Mouse (Mus musculus): ENCODE data around the gene Dync2li1. TPM values are rescaled to one million over a fixed set of nuclear protein-coding genes. Genes with fewer than 3 reads are reported as not detected.

Dync2li1 gene
- polyA plus RNA-seq, 1 experiment from 2014 or later, result 33.5 TPM

GRCm38 (mm10) chr17:84656205-84656604 lies 29.9 kb downstream of the Dync2li1 start:
- peak overlapping the region; percentile 65 for H3K27ac ChIP-seq
- H3K4me2 ChIP-seq, result no peak overlapping the region
- H3K27me3 ChIP-seq (replicated peaks), result no peaks in the 10 kb centered on the region
- H3K9me3 ChIP-seq, result no peaks in the 10 kb centered on the region
- peaks cover 20% of the 10 kb centered on the region for H3K4me1 ChIP-seq
- 62% methylated on average over 5 of the region's 5 CpGs for WGBS
- peak; percentile 16; the same call in 1 of the 2 replicates for ATAC-seq (replicated peaks)
- H3K9ac ChIP-seq, result no peak overlapping the region
- no peaks in the 10 kb centered on the region for H3K36me3 ChIP-seq (replicated peaks)
- no peak overlapping the region for H3K4me3 ChIP-seq

- H3K9ac ChIP-seq, result no peak overlapping the region
- no peak overlapping the region for H3K4me3 ChIP-seq
- H3K36me3 ChIP-seq (replicated peaks), result no peaks in the 10 kb centered on the region
- no peaks in the 10 kb centered on the region for H3K9me3 ChIP-seq
- peaks cover 20% of the 10 kb centered on the region for H3K4me1 ChIP-seq
- 47% methylated on average over 19 of the region's 19 CpGs for WGBS
- no peaks in the 10 kb centered on the region for H3K27me3 ChIP-seq (replicated peaks)
- peak overlapping the region; percentile 65 for H3K27ac ChIP-seq
- H3K4me2 ChIP-seq, result peak overlapping the region; percentile 6; the same call in 1 of the 2 replicates
- ATAC-seq (replicated peaks), result peak; percentile 76
Measured at GRCm38 (mm10) chr17:84656653-84657421, 30.5 kb downstream of the Dync2li1 start.

GRCm38 (mm10) chr17:84657422-84657732 lies 31.1 kb downstream of the Dync2li1 start:
- WGBS, result 77% methylated on average over 3 of the region's 3 CpGs
- H3K27me3 ChIP-seq (replicated peaks), result no peaks in the 10 kb centered on the region

GRCm38 (mm10) chr17:84657782-84658181 lies 31.5 kb downstream of the Dync2li1 start:
- Histone ChIP-seq H3K4me1 (peaks cover 20% of the 10 kb centered on the region), H3K4me2 (no peak overlapping the region), H3K27me3 (replicated peaks) (no peaks in the 10 kb centered on the region), H3K27ac (peak overlapping the region; percentile 65; the same call in 1 of the 2 replicates), H3K36me3 (replicated peaks) (no peaks in the 10 kb centered on the region), H3K9ac (no peak overlapping the region), H3K9me3 (no peaks in the 10 kb centered on the region), H3K4me3 (no peak overlapping the region)
- ATAC-seq (replicated peaks), result no peak
- 80% methylated on average over 7 of the region's 7 CpGs for WGBS

More at GRCm38 (mm10) chr17:84657422-84657732, 31.1 kb downstream of the Dync2li1 start:
- H3K27ac ChIP-seq, result peak overlapping the region; percentile 65; the same call in 1 of the 2 replicates
- H3K4me2 ChIP-seq, result 0 out of 2 replicates have a peak overlapping the region, but pooled peaks have one; percentile 6
- no peaks in the 10 kb centered on the region for H3K9me3 ChIP-seq
- no peak overlapping the region for H3K4me3 ChIP-seq
- no peaks in the 10 kb centered on the region for H3K36me3 ChIP-seq (replicated peaks)
- ATAC-seq (replicated peaks), result peak; percentile 57
- H3K9ac ChIP-seq, result no peak overlapping the region
- H3K4me1 ChIP-seq, result peaks cover 20% of the 10 kb centered on the region

- H3K9me3 ChIP-seq, result no peaks in the 10 kb centered on the region
- ATAC-seq (replicated peaks), result no peak
- no peak overlapping the region for H3K4me2 ChIP-seq
- no peaks in the 10 kb centered on the region for H3K36me3 ChIP-seq (replicated peaks)
- H3K27ac ChIP-seq, result no peak overlapping the region
- no peak overlapping the region for H3K4me3 ChIP-seq
- H3K9ac ChIP-seq, result no peak overlapping the region
- 61% methylated on average over 5 of the region's 5 CpGs for WGBS
- H3K4me1 ChIP-seq, result peaks cover 20% of the 10 kb centered on the region
- H3K27me3 ChIP-seq (replicated peaks), result no peaks in the 10 kb centered on the region
Measured at GRCm38 (mm10) chr17:84658195-84658594, 31.9 kb downstream of the Dync2li1 start.

- ATAC-seq (replicated peaks), result no peak
- H3K27ac ChIP-seq, result no peak overlapping the region
- H3K9ac ChIP-seq, result no peak overlapping the region
- no peaks in the 10 kb centered on the region for H3K36me3 ChIP-seq (replicated peaks)
- H3K27me3 ChIP-seq (replicated peaks), result no peaks in the 10 kb centered on the region
- no peak overlapping the region for H3K4me2 ChIP-seq
- peaks cover 20% of the 10 kb centered on the region for H3K4me1 ChIP-seq
- H3K9me3 ChIP-seq, result no peaks in the 10 kb centered on the region
- WGBS, result 83% methylated on average over 8 of the region's 8 CpGs
- no peak overlapping the region for H3K4me3 ChIP-seq
Measured at GRCm38 (mm10) chr17:84658951-84659350, 32.7 kb downstream of the Dync2li1 start.

GRCm38 (mm10) chr17:84665053-84665452 lies 38.8 kb downstream of the Dync2li1 start:
- Histone ChIP-seq H3K9me3 (no peaks in the 10 kb centered on the region), H3K9ac (no peak overlapping the region), H3K27ac (no peak overlapping the region), H3K4me3 (no peak overlapping the region), H3K36me3 (replicated peaks) (no peaks in the 10 kb centered on the region), H3K4me1 (0 out of 2 replicates have a peak, but pooled peaks cover 2% of the 10 kb centered on the region), H3K4me2 (no peak overlapping the region), H3K27me3 (replicated peaks) (no peaks in the 10 kb centered on the region)
- no peak for ATAC-seq (replicated peaks)
- WGBS, result 62% methylated on average over 10 of the region's 10 CpGs

- WGBS, result 55% methylated on average over 9 of the region's 9 CpGs
- H3K4me3 ChIP-seq, result no peak overlapping the region
- H3K27me3 ChIP-seq (replicated peaks), result no peaks in the 10 kb centered on the region
- no peak overlapping the region for H3K27ac ChIP-seq
- H3K36me3 ChIP-seq (replicated peaks), result no peaks in the 10 kb centered on the region
- no peak for ATAC-seq (replicated peaks)
- H3K4me1 ChIP-seq, result 0 out of 2 replicates have a peak, but pooled peaks cover 2% of the 10 kb centered on the region
- H3K9me3 ChIP-seq, result no peaks in the 10 kb centered on the region
- H3K9ac ChIP-seq, result no peak overlapping the region
- H3K4me2 ChIP-seq, result no peak overlapping the region
Measured at GRCm38 (mm10) chr17:84665691-84666090, 39.4 kb downstream of the Dync2li1 start.

GRCm38 (mm10) chr17:84667848-84668247 lies 41.6 kb downstream of the Dync2li1 start:
- Histone ChIP-seq H3K27ac (no peak overlapping the region), H3K27me3 (replicated peaks) (no peaks in the 10 kb centered on the region), H3K4me3 (no peak overlapping the region), H3K9ac (no peak overlapping the region), H3K4me1 (peaks cover 4% of the 10 kb centered on the region; the same call in 1 of the 2 replicates), H3K4me2 (no peak overlapping the region), H3K9me3 (no peaks in the 10 kb centered on the region), H3K36me3 (replicated peaks) (no peaks in the 10 kb centered on the region)
- ATAC-seq (replicated peaks), result no peak
- 91% methylated on average over 3 of the region's 3 CpGs for WGBS

- no peak overlapping the region for H3K9ac ChIP-seq
- H3K4me1 ChIP-seq, result peaks cover 25% of the 10 kb centered on the region
- 72% methylated on average over 16 of the region's 16 CpGs for WGBS
- H3K4me2 ChIP-seq, result no peak overlapping the region
- 0 out of 2 replicates have a peak, but pooled peaks have one; percentile 43 for ATAC-seq (replicated peaks)
- peaks cover 14% of the 10 kb centered on the region for H3K27me3 ChIP-seq (replicated peaks)
- H3K27ac ChIP-seq, result no peak overlapping the region
- H3K4me3 ChIP-seq, result no peak overlapping the region
- H3K9me3 ChIP-seq, result no peaks in the 10 kb centered on the region
- no peaks in the 10 kb centered on the region for H3K36me3 ChIP-seq (replicated peaks)
Measured at GRCm38 (mm10) chr17:84672376-84673369, 46.4 kb downstream of the Dync2li1 start.

GRCm38 (mm10) chr17:84674048-84674447 lies 47.8 kb downstream of the Dync2li1 start:
- ATAC-seq (replicated peaks), result no peak
- Histone ChIP-seq H3K9ac (no peak overlapping the region), H3K36me3 (replicated peaks) (no peaks in the 10 kb centered on the region), H3K27me3 (replicated peaks) (peaks cover 14% of the 10 kb centered on the region), H3K4me1 (peaks cover 25% of the 10 kb centered on the region), H3K4me2 (0 out of 2 replicates have a peak overlapping the region, but pooled peaks have one; percentile 2), H3K27ac (no peak overlapping the region), H3K9me3 (no peaks in the 10 kb centered on the region), H3K4me3 (no peak overlapping the region)
- WGBS, result 4% methylated on average over 7 of the region's 7 CpGs

GRCm38 (mm10) chr17:84675204-84675603 lies 48.9 kb downstream of the Dync2li1 start:
- H3K9ac ChIP-seq, result no peak overlapping the region
- no peak overlapping the region for H3K4me2 ChIP-seq
- H3K27ac ChIP-seq, result no peak overlapping the region
- H3K9me3 ChIP-seq, result no peaks in the 10 kb centered on the region
- WGBS, result 55% methylated on average over 4 of the region's 4 CpGs
- no peak overlapping the region for H3K4me3 ChIP-seq
- H3K27me3 ChIP-seq (replicated peaks), result peaks cover 14% of the 10 kb centered on the region
- ATAC-seq (replicated peaks), result no peak
- H3K36me3 ChIP-seq (replicated peaks), result no peaks in the 10 kb centered on the region
- peaks cover 25% of the 10 kb centered on the region for H3K4me1 ChIP-seq

All from midbrain, embryonic 15.5 days (tissue).